Mouse (Mus musculus) embryonic facial prominence, embryonic 14.5 days (tissue): ENCODE measurements around the gene Mpv17l. TPM values are rescaled to one million over a fixed set of nuclear protein-coding genes. Genes with fewer than 3 reads are reported as not detected.
A peak's percentile ranks its signal among the peaks of the same experiment; 100 is the strongest.
"Not testable (repeated sequence)": the region's sequence is repeated elsewhere in the genome, so short reads cannot be mapped to it uniquely, and the experiment has no call there.

Source experiments
- ATAC-seq: fragments of 200-750 bp; cut with Nextera tagmentation; 2 replicates; pipeline ENCODE4 v1.8.0; 2017; ENCODE audit warnings: low read depth, moderate number of reproducible peaks, moderate TSS enrichment
- DNase-seq: peaks from one replicate; pipeline ENCODE4 v3.0.0-alpha.2; 2015; ENCODE audit warnings: low spot score
- H3K27ac ChIP-seq: fragments of 300-500 bp; sonication (generic); replicated peaks from 2 replicates; pipeline ENCODE4 v1.5.1; 2014; ENCODE audit warnings: low read depth, mild to moderate bottlenecking, low read length, moderate library complexity
- H3K27me3 ChIP-seq: fragments of 300-500 bp; sonication (generic); replicated peaks from 2 replicates; pipeline ENCODE4 v1.6.1; 2014; ENCODE audit warnings: low read length; ENCODE audit not compliant: control insufficient read depth, insufficient read depth
- H3K36me3 ChIP-seq: fragments of 300-500 bp; sonication (generic); 2 replicates; pipeline ENCODE4 v1.6.1; 2014; ENCODE audit warnings: low read length, mixed read lengths; ENCODE audit not compliant: control insufficient read depth, insufficient read depth
- H3K4me1 ChIP-seq: fragments of 300-500 bp; sonication (generic); 2 replicates; pipeline ENCODE4 v1.6.1; 2014; ENCODE audit warnings: antibody characterized with exemption, low read length; ENCODE audit not compliant: control insufficient read depth, insufficient read depth
- H3K4me2 ChIP-seq: fragments of 300-500 bp; sonication (generic); 2 replicates; pipeline ENCODE4 v1.6.1; 2014; ENCODE audit warnings: low read depth, mild to moderate bottlenecking, low read length, moderate library complexity, mixed read lengths
- H3K4me3 ChIP-seq: fragments of 300-500 bp; sonication (generic); 2 replicates; pipeline ENCODE4 v1.5.1; 2014; ENCODE audit warnings: low read depth, mild to moderate bottlenecking, low read length
- H3K9ac ChIP-seq: fragments of 300-500 bp; sonication (generic); 2 replicates; pipeline ENCODE4 v1.6.1; 2014; ENCODE audit warnings: low read depth, mild to moderate bottlenecking, low read length, moderate library complexity, mixed read lengths
- H3K9me3 ChIP-seq: fragments of 300-500 bp; sonication (generic); 2 replicates; pipeline ENCODE4 v1.6.1; 2016; ENCODE audit warnings: low read length; ENCODE audit not compliant: control insufficient read depth
- WGBS: fragments of 180-500 bp; shearing (Covaris S2); extraction: QIAGEN DNeasy Blood & Tissue Kit; methylation state at CpG from one replicate; pipeline ENCODE4 v1.1.7; 2014; 5-methylcytosine and 5-hydroxymethylcytosine counted together
- polyA plus RNA-seq: library from polyadenylated mRNA; unstranded; fragments of >200 nt; fragmentation: Nextera tagmentation; extraction: Ambion mirVana; gene quantifications from 2 replicates; pipeline ENCODE4 v1.2.1, GENCODE M21; 2014

Gene Mpv17l
- 5.7 and 6.2 TPM in 2 replicates for polyA plus RNA-seq

GRCm38 (mm10) chr16:13902888-13903483 lies at the start of gene Mpv17l, which contains the start of gene Pdxdc1:
Gene Mpv17l (plus strand): TSS chr16:13903161.
Gene Pdxdc1 (minus strand): TSS chr16:13903131.
- H3K36me3 ChIP-seq = no peaks in the 10 kb centered on the region
- peak within 1 kb of the TSS; percentile 94 for H3K9ac ChIP-seq
- no peaks in the 10 kb centered on the region for H3K27me3 ChIP-seq
- no peaks in the 10 kb centered on the region for H3K9me3 ChIP-seq
- H3K4me1 ChIP-seq = no peaks in the 10 kb centered on the region
- DNase-seq = peak; percentile 97
- H3K4me3 ChIP-seq = peak within 1 kb of the TSS; percentile 75
- peak within 1 kb of the TSS; percentile 81 for H3K27ac ChIP-seq
- ATAC-seq = peak; percentile 96
- peak within 1 kb of the TSS; percentile 78 for H3K4me2 ChIP-seq
- under 1% methylated on average over 29 of the region's 57 CpGs for WGBS

GRCm38 (mm10) chr16:13853886-13854285 lies 49.1 kb upstream of the Mpv17l start:
- 97% methylated on average over 4 of the region's 4 CpGs for WGBS
- Histone ChIP-seq H3K27ac (no peak overlapping the region), H3K27me3 (no peaks in the 10 kb centered on the region), H3K9me3 (no peaks in the 10 kb centered on the region), H3K36me3 (peaks cover 72% of the 10 kb centered on the region), H3K4me2 (no peak overlapping the region), H3K4me3 (no peak overlapping the region), H3K4me1 (no peaks in the 10 kb centered on the region), H3K9ac (no peak overlapping the region)
- ATAC-seq = no peak
- no peak for DNase-seq

- 76% methylated on average over 4 of the region's 4 CpGs for WGBS
- Histone ChIP-seq H3K4me3 (no peak overlapping the region), H3K9me3 (no peaks in the 10 kb centered on the region), H3K4me1 (no peaks in the 10 kb centered on the region), H3K9ac (no peak overlapping the region), H3K27me3 (no peaks in the 10 kb centered on the region), H3K36me3 (peaks cover 53% of the 10 kb centered on the region), H3K4me2 (no peak overlapping the region), H3K27ac (no peak overlapping the region)
- ATAC-seq = no peak
- no peak for DNase-seq
These were observed 36.9 kb upstream of the Mpv17l start for GRCm38 (mm10) chr16:13866076-13866475.

- 89% methylated on average over 5 of the region's 5 CpGs for WGBS
- no peak for ATAC-seq
- Histone ChIP-seq H3K4me1 (no peaks in the 10 kb centered on the region), H3K36me3 (peaks cover 53% of the 10 kb centered on the region), H3K9ac (no peak overlapping the region), H3K4me3 (no peak overlapping the region), H3K9me3 (no peaks in the 10 kb centered on the region), H3K27ac (no peak overlapping the region), H3K4me2 (no peak overlapping the region), H3K27me3 (no peaks in the 10 kb centered on the region)
- DNase-seq = no peak
These were observed 36.3 kb upstream of the Mpv17l start for GRCm38 (mm10) chr16:13866616-13867015.

GRCm38 (mm10) chr16:13867406-13867805 lies 35.6 kb upstream of the Mpv17l start:
- DNase-seq = peak; percentile 16
- peaks cover 60% of the 10 kb centered on the region for H3K36me3 ChIP-seq

GRCm38 (mm10) chr16:13867910-13868514 lies 34.9 kb upstream of the Mpv17l start:
- H3K4me2 ChIP-seq = peak overlapping the region; percentile 31; the same call in 1 of the 2 replicates
- H3K9ac ChIP-seq = peak overlapping the region; percentile 45
- no peaks in the 10 kb centered on the region for H3K9me3 ChIP-seq
- H3K27ac ChIP-seq = no peak overlapping the region
- 18% methylated on average over 27 of the region's 42 CpGs for WGBS
- peak; percentile 71; the same call in 1 of the 2 replicates for ATAC-seq
- H3K27me3 ChIP-seq = no peaks in the 10 kb centered on the region
- no peaks in the 10 kb centered on the region for H3K4me1 ChIP-seq
- peaks cover 57% of the 10 kb centered on the region for H3K36me3 ChIP-seq
- DNase-seq = peak; percentile 12
- peak overlapping the region; percentile 10; the same call in 1 of the 2 replicates for H3K4me3 ChIP-seq

More at GRCm38 (mm10) chr16:13867406-13867805, 35.6 kb upstream of the Mpv17l start:
- ATAC-seq = peak; percentile 75; the same call in 1 of the 2 replicates
- 25% methylated on average over 5 of the region's 5 CpGs for WGBS
- H3K27me3 ChIP-seq, H3K27ac ChIP-seq, H3K4me3 ChIP-seq, H3K9me3 ChIP-seq, H3K4me1 ChIP-seq, H3K4me2 ChIP-seq, H3K9ac ChIP-seq: not testable (repeated sequence)

GRCm38 (mm10) chr16:13875483-13875882 lies 27.5 kb upstream of the Mpv17l start:
- H3K9ac ChIP-seq = no peak overlapping the region
- H3K27me3 ChIP-seq = no peaks in the 10 kb centered on the region
- no peaks in the 10 kb centered on the region for H3K9me3 ChIP-seq
- no peaks in the 10 kb centered on the region for H3K4me1 ChIP-seq
- H3K36me3 ChIP-seq = peaks cover 73% of the 10 kb centered on the region
- no peak overlapping the region for H3K4me2 ChIP-seq
- no peak overlapping the region for H3K4me3 ChIP-seq
- ATAC-seq (no peak), DNase-seq (no peak)
- no peak overlapping the region for H3K27ac ChIP-seq
- 94% methylated on average over 4 of the region's 4 CpGs for WGBS

- Histone ChIP-seq H3K4me2 (no peak overlapping the region), H3K9me3 (no peaks in the 10 kb centered on the region), H3K27me3 (no peaks in the 10 kb centered on the region), H3K4me3 (no peak overlapping the region), H3K4me1 (no peaks in the 10 kb centered on the region), H3K36me3 (peaks cover 34% of the 10 kb centered on the region), H3K9ac (no peak overlapping the region), H3K27ac (no peak overlapping the region)
- WGBS = 24% methylated on average over 3 of the region's 3 CpGs
- ATAC-seq (no peak), DNase-seq (no peak)
These were observed 19.7 kb upstream of the Mpv17l start for GRCm38 (mm10) chr16:13883094-13883774.
